Mouse (Mus musculus) heart, adult 2 months (tissue): ENCODE measurements around the gene Strn. TPM values are rescaled to one million over a fixed set of nuclear protein-coding genes. Genes with fewer than 3 reads are reported as not detected.
A peak's percentile ranks its signal among the peaks of the same experiment; 100 is the strongest.

Source experiments
- DNase-seq, 2 experiments: peaks; one replicate each; pipeline ENCODE4 v3.0.0; 2021
- H3K27ac ChIP-seq: fragments of 200-600 bp; 2 replicates; pipeline ENCODE4 v1.8.1; 2022
- H3K27me3 ChIP-seq: fragments of 200-500 bp; 2 replicates; pipeline ENCODE4 v1.6.1; 2012; ENCODE audit warnings: mild to moderate bottlenecking, low read length, inconsistent platforms, mixed read lengths; ENCODE audit not compliant: control insufficient read depth, insufficient read depth
- H3K36me3 ChIP-seq: fragments of 200-500 bp; 2 replicates; pipeline ENCODE4 v1.6.1; 2012; ENCODE audit warnings: low read length, inconsistent platforms; ENCODE audit not compliant: control insufficient read depth, insufficient read depth
- H3K4me1 ChIP-seq: fragments of 200-500 bp; 2 replicates; pipeline ENCODE4 v1.6.1; 2011; ENCODE audit warnings: low read length; ENCODE audit not compliant: control insufficient read depth, insufficient read depth
- H3K4me3 ChIP-seq: fragments of 200-600 bp; 2 replicates; pipeline ENCODE4 v1.8.1; 2022
- H3K79me2 ChIP-seq: fragments of 200-500 bp; replicated peaks from 2 replicates; pipeline ENCODE4 v1.6.1; 2012; ENCODE audit warnings: mild to moderate bottlenecking, inconsistent platforms, low read length, moderate library complexity, mixed read lengths; ENCODE audit not compliant: control insufficient read depth, insufficient read depth
- H3K9ac ChIP-seq: fragments of 200-500 bp; 2 replicates; pipeline ENCODE4 v1.6.1; 2012; ENCODE audit warnings: low read depth, mild to moderate bottlenecking, control low read depth, inconsistent platforms, low read length, mixed read lengths
- CTCF ChIP-seq: fragments of 200-600 bp; IDR thresholded peaks from 2 replicates; pipeline ENCODE4 v1.8.1; 2022; ENCODE audit warnings: antibody characterized with exemption, mild to moderate bottlenecking, moderate library complexity
- EP300 ChIP-seq: fragments of 200-500 bp; IDR thresholded peaks from 2 replicates; pipeline ENCODE4 v1.6.1; 2011; ENCODE audit warnings: low read depth, low read length, control low read depth; ENCODE audit not compliant: insufficient read depth
- POLR2A ChIP-seq: fragments of 200-500 bp; IDR thresholded peaks from 2 replicates; pipeline ENCODE4 v1.6.1; 2011; ENCODE audit warnings: mild to moderate bottlenecking, low read depth, low read length, control low read depth; ENCODE audit not compliant: insufficient read depth
- WGBS: fragments of 180-500 bp; shearing (Covaris S2); methylation state at CpG from one replicate; pipeline ENCODE4 v1.1.7; 2018; 5-methylcytosine and 5-hydroxymethylcytosine counted together
- intact Hi-C: fragments of 180-260 bp; cut with DNase I; formaldehyde crosslinking; loops from one replicate; pipeline ENCODE4 v1.15.1; 2025
- polyA plus RNA-seq: library from polyadenylated mRNA; depleted of rRNA; stranded (reverse); fragments of >200 nt; gene quantifications from 2 replicates; pipeline ENCODE4 v1.2.3, GENCODE M21; 2012
- total RNA-seq, 2 experiments: library from RNA; stranded (reverse); gene quantifications; 2 replicates each; pipeline ENCODE4 v1.2.3; 2021

The Strn gene
- total and polyA plus RNA-seq, 3 experiments = 6.1 to 24.2 (median 20.3) TPM

- TF ChIP-seq CTCF = peak; percentile 31; the same call in 1 of the 2 replicates
- TF ChIP-seq POLR2A = no peak
- peaks cover 12% of the 10 kb centered on the region for H3K36me3 ChIP-seq
- peaks cover 5% of the 10 kb centered on the region for H3K79me2 ChIP-seq
- WGBS = 62% methylated on average over 1 of the region's 1 CpGs
- H3K9ac ChIP-seq = no peak overlapping the region
- peaks cover 8% of the 10 kb centered on the region for H3K4me1 ChIP-seq
- intact Hi-C loops = loop anchor here (5.0 to 10.0 kb wide), 2 partner anchors 136 to 196 kb away; partner anchors contain the start of genes Cebpz and Ndufaf7
- no peaks in the 10 kb centered on the region for H3K27me3 ChIP-seq
- no peak overlapping the region for H3K27ac ChIP-seq
- no peak overlapping the region for H3K4me3 ChIP-seq
- no peak for DNase-seq
Observed at GRCm38 (mm10) chr17:78738416-78738815, 1.4 kb upstream of the Strn start.

DNA sequence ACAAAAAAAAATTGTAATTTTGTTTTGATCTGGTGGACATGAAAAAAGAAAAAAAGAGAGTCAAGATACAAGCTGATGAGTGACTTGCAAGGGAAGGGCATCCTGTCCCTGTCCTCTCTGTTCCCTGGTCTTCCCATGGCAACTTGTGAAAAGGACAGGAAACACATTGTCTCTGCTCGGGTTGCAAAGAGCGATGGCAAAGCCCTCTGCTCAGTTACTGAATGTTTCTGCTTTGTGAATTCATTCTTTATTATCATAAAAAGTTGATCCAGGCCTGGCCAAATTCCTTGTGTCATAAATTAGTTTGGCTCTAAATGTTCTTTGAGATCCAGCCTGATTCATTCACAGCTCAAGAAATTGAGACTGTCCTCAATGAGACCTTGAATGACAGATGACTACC, 775 bp upstream of the Strn start:
- H3K27ac ChIP-seq = no peak overlapping the region
- no peak overlapping the region for H3K9ac ChIP-seq
- H3K79me2 ChIP-seq = peaks cover 5% of the 10 kb centered on the region
- 45% methylated on average over 2 of the region's 2 CpGs for WGBS
- no peak overlapping the region for H3K4me3 ChIP-seq
- intact Hi-C loops = loop anchor here (5.0 to 10.0 kb wide), 2 partner anchors 135 to 197 kb away; partner anchors contain the start of genes Cebpz and Ndufaf7
- TF ChIP-seq EP300 = no peak
- TF ChIP-seq CTCF = no peak
- no peak for TF ChIP-seq POLR2A
- peaks cover 8% of the 10 kb centered on the region for H3K4me1 ChIP-seq
- DNase-seq = no peak
- H3K36me3 ChIP-seq = peaks cover 14% of the 10 kb centered on the region
- no peaks in the 10 kb centered on the region for H3K27me3 ChIP-seq

- peak overlapping the region; percentile 93 for H3K27ac ChIP-seq
- under 1% methylated on average over 60 of the region's 60 CpGs for WGBS
- intact Hi-C loops = loop anchor here (5.0 to 10.0 kb wide), 2 partner anchors 134 to 198 kb away; partner anchors contain the start of genes Cebpz and Ndufaf7
- H3K4me1 ChIP-seq = peaks cover 14% of the 10 kb centered on the region
- peak overlapping the region; percentile 98 for H3K4me3 ChIP-seq
- peaks cover 8% of the 10 kb centered on the region for H3K79me2 ChIP-seq
- TF ChIP-seq EP300 (peak; percentile 42; the same call in 1 of the 2 replicates), CTCF (no peak), POLR2A (peak; percentile 79)
- H3K36me3 ChIP-seq = peaks cover 19% of the 10 kb centered on the region
- H3K9ac ChIP-seq = peak overlapping the region; percentile 99
- no peaks in the 10 kb centered on the region for H3K27me3 ChIP-seq
- DNase-seq = peak; percentile 100
Observed at GRCm38 (mm10) chr17:78736473-78736988, 465 bp downstream of the Strn start.

GRCm38 (mm10) chr17:78735731-78736472, 1.1 kb downstream of the Strn start:
- Histone ChIP-seq H3K36me3 (peaks cover 19% of the 10 kb centered on the region), H3K27ac (peak overlapping the region; percentile 93), H3K79me2 (peaks cover 8% of the 10 kb centered on the region), H3K27me3 (no peaks in the 10 kb centered on the region), H3K4me1 (peaks cover 14% of the 10 kb centered on the region), H3K9ac (peak overlapping the region; percentile 99), H3K4me3 (peak overlapping the region; percentile 98)
- WGBS = under 1% methylated on average over 35 of the region's 39 CpGs
- intact Hi-C loops = loop anchor here (5.0 to 10.0 kb wide), 2 partner anchors 134 to 199 kb away; partner anchors contain the start of genes Cebpz and Ndufaf7
- peak; percentile 22 to 40 for DNase-seq
- TF ChIP-seq EP300 (0 out of 2 replicates have a peak, but pooled peaks have one; percentile 36), CTCF (no peak)

- Histone ChIP-seq H3K79me2 (peaks cover 8% of the 10 kb centered on the region), H3K4me3 (peak overlapping the region; percentile 98), H3K27me3 (no peaks in the 10 kb centered on the region), H3K4me1 (peaks cover 14% of the 10 kb centered on the region), H3K27ac (peak overlapping the region; percentile 93), H3K9ac (peak overlapping the region; percentile 73), H3K36me3 (peaks cover 24% of the 10 kb centered on the region)
- intact Hi-C loops = loop anchor here (5.0 to 10.0 kb wide), 3 partner anchors 53 to 200 kb away; partner anchors contain the start of genes Cebpz and Ndufaf7
- TF ChIP-seq EP300 (no peak), POLR2A (no peak), CTCF (no peak)
- WGBS = 45% methylated on average over 10 of the region's 10 CpGs
- DNase-seq = no peak
Observed at GRCm38 (mm10) chr17:78734806-78735205, 2.2 kb downstream of the Strn start.
